Mouse (Mus musculus) neural tube, postnatal 0 days (tissue): ENCODE results near the gene Gstm4. TPM values are rescaled to one million over a fixed set of nuclear protein-coding genes. Genes with fewer than 3 reads are reported as not detected.

ENCODE experiments used
- polyA plus RNA-seq: library from polyadenylated mRNA; unstranded; fragments of >200 nt; fragmentation: Nextera tagmentation; extraction: Ambion mirVana; gene quantifications from 2 replicates; pipeline ENCODE4 v1.2.1, GENCODE M21; 2015

Gene Gstm4
- 24.6 and 24.8 TPM in 2 replicates for polyA plus RNA-seq

DNA sequence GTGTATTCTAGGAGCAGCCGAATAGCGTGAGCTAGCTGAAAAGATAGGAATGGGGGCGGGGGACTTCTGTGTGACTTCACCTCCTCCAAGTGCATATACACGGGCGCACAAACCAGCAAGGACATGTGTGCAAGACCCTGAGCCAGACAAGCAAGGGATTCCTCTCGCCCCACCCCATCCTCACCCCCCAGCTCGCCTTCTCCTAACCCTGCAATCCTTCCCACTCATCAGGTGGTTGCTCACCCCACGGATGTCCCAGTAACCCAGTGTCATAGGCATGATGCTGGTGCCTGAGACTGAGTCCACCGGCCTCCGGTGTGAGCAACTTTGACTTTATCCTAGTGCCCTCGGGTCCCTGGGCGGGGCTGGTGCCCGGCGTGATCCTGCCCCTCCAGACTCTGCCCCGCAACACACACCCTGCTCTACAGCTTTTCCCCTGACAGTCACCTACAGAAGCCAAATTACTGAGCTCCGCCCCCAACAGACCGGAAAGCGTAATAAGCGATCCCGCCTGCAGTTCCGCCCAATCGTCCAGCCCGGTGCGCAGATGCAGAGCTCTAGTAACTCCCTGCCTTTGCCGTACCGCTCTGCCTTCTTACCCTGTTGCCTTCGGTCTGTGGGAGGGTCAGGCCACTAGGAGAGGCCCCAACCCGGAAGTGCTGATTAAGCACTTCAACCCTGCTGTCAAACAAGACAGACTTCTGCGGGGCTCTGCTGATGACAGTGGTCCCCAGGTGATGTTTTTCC lies at the start of gene Gstm4:
Gene Gstm4 (minus strand): TSS at position 501 of the 747 bp plus-strand sequence.

DNA sequence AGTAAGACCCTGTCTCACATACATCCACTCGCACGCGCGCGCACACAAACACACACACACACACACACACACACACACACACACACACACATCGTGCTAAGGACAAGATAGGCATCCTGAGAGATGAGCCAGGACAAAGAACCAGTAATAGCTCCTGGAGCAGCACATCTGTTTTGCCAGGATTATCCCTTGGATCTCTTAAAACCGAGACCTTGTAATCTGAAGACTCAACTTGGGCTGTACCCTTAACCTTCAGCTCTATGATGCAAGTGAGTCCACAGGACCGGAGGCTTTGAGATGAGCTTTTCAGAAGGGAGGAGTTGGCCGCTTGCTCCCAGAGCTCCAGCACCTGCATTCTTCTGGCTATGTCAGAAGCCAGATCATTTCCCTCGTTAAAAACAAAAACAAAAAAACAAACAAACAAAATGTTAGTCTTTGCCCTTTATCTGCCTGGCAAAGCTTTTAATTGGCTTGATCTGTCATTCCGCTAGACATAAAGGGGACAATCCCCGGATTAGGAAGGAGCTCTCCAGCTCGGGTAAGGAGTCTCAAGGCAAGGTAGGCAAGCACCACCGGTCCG lies 47.9 kb upstream of the Gstm4 start, which contains the start of gene Gnat2:
Gene Gnat2 (plus strand): TSS at position 254 of the 580 bp plus-strand sequence.

DNA sequence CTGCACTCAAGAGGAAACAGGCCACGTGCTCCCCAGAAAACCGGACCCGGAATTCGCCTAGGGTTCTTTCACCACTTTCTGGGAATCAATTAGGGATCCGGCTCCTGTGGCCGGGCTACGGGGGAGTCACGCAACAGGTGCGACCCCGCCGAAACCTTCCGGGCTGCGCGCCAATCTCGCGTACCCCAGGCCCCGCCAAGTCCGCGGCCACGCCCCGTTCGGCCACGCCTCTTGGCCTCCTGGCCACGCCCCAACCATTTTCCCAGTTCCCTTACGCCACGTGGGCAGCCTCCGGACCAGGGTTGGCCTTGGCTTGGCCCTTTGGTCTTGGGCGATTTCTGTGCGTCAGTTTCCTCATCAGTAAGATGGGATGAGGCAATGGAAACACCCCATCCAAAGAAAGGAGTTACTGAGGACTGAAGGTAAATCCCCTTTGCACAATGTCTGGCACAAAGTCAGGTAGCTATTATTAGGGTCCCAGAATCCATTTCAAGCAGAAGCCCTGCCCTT lies 41.8 kb upstream of the Gstm4 start, which contains the start of gene Ampd2:
Gene Ampd2 (minus strand): TSS at position 182 of the 510 bp plus-strand sequence.

DNA sequence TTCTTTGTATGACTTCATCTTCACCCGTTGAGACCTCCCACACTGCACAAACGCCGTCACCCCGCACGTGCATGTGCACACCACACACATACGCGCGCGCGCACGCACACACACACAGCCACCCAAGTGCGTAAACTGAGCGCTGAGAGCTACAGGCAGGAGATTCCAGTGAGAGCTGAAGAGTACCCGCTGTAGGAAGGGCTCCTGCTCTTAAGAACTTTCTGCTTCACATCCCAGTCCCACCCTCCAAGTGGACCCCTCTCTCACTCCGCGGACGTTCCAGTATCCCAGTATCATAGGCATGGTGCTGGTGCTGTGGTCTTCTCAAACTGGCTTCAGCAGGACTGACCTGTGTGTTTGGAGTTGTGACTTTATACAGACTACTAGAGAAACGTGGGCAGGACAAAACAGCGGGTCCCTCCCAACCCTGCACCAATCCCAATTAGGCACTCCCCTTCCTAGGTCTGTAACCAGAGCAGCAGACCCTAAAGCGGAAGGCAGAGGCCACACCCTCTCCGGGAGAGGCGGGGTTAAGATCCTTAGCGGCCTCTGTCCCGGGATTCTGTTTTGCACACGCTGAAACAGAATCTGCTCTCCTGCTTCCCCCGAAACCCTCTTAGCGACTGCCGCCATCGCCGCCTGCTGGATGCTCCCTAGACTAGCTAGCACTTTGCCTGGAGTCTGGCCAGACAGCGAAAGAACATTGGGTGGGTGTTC lies 27.1 kb downstream of the Gstm4 start, which contains the start of gene Gstm1:
Gene Gstm1 (minus strand): TSS at position 501 of the 717 bp plus-strand sequence.

Other genes with a start within 250 kb of the Gstm4 start
- gene Eps8l3, start 167.7 kb downstream of the Gstm4 start, polyA plus RNA-seq: not detected in 2 replicates
- gene Gstm5, start 149.1 kb downstream of the Gstm4 start, polyA plus RNA-seq: 376 and 412 TPM in 2 replicates
- 35.9 and 41.4 TPM in 2 replicates for gene Gstm7, start 113.1 kb downstream of the Gstm4 start, polyA plus RNA-seq
- 13.3 and 16.4 TPM in 2 replicates for gene Gstm6, start 101.1 kb downstream of the Gstm4 start, polyA plus RNA-seq
- gene Gstm3, start 75.6 kb downstream of the Gstm4 start, polyA plus RNA-seq: not detected in 2 replicates
- 12.0 and 19.7 TPM in 2 replicates for gene Gstm2, start 58.4 kb downstream of the Gstm4 start, polyA plus RNA-seq
- 540 and 612 TPM in 2 replicates for gene Gstm1, start 26.9 kb downstream of the Gstm4 start, polyA plus RNA-seq
- gene Ampd2, start 41.8 kb upstream of the Gstm4 start, polyA plus RNA-seq: 46.4 and 51.5 TPM in 2 replicates
- 0.09 TPM in 1 of 2 replicates, not detected in the other for gene Gnat2, start 47.9 kb upstream of the Gstm4 start, polyA plus RNA-seq
- 74.5 and 76.0 TPM in 2 replicates for gene Gnai3, start 101.3 kb upstream of the Gstm4 start, polyA plus RNA-seq
- 8.6 TPM in 2 replicates for gene Gpr61, start 110.0 kb upstream of the Gstm4 start, polyA plus RNA-seq
- gene Amigo1, start 141.4 kb upstream of the Gstm4 start, polyA plus RNA-seq: 13.9 and 16.3 TPM in 2 replicates
- gene Cyb561d1, start 156.3 kb upstream of the Gstm4 start, polyA plus RNA-seq: 2.4 and 2.7 TPM in 2 replicates
- 12.6 and 13.1 TPM in 2 replicates for gene Atxn7l2, start 166.0 kb upstream of the Gstm4 start, polyA plus RNA-seq
- 0.45 and 0.62 TPM in 2 replicates for gene Sypl2, start 181.8 kb upstream of the Gstm4 start, polyA plus RNA-seq
- gene Psma5, start 212.0 kb upstream of the Gstm4 start, polyA plus RNA-seq: 236 and 243 TPM in 2 replicates
- 13.1 and 15.4 TPM in 2 replicates for gene Sort1, start 239.2 kb upstream of the Gstm4 start, polyA plus RNA-seq